20 mouse cellular contexts compared by ENCODE assay signal in genomic region chr2:180204501-180204900, GRCm38 (mm10). TPM values are rescaled to one million over a fixed set of nuclear protein-coding genes. Genes with fewer than 3 reads are reported as not detected.
DNase-seq lines count a peak whose midpoint lies in the region; ATAC-seq lines count a peak whose summit lies in the region.
"Had no signal": no experiment of that assay in that cellular context is flagged by ENCODE, and none has a peak within 500 bp of the region (broad histone marks: within the 10 kb centered on the region; RNA-seq: fewer than 3 reads in every experiment).

No protein-coding gene starts in this region.

- peak overlapping the region; percentile 61 for H3K27ac ChIP-seq in forebrain, embryonic 13.5 days
- no peak overlapping the region for H3K27ac ChIP-seq in forebrain, embryonic 14.5 days (ENCODE audit: low read depth, low read length)
- 0 out of 2 replicates have a peak overlapping the region, but pooled peaks have one; percentile 2 for H3K27ac ChIP-seq in neural tube, embryonic 12.5 days
- H3K27ac ChIP-seq in neural tube, embryonic 15.5 days (replicated peaks): peak overlapping the region; percentile 78; the same call in 1 of the 2 replicates
- H3K27ac ChIP-seq: kidney, postnatal 0 days; liver, embryonic 15.5 days had no signal

- WGBS in forebrain, embryonic 13.5 days: 91% methylated on average over 9 of the region's 9 CpGs
- WGBS in forebrain, embryonic 14.5 days: 91% methylated on average over 9 of the region's 9 CpGs
- WGBS in neural tube, embryonic 12.5 days: 89% methylated on average over 9 of the region's 9 CpGs
- WGBS in neural tube, embryonic 15.5 days: 89% methylated on average over 9 of the region's 9 CpGs

- no peaks in the 10 kb centered on the region for H3K9me3 ChIP-seq in forebrain, embryonic 13.5 days (replicated peaks)
- H3K9me3 ChIP-seq in forebrain, embryonic 14.5 days (replicated peaks; ENCODE audit: control insufficient read depth, low read length): no peaks in the 10 kb centered on the region
- no peaks in the 10 kb centered on the region for H3K9me3 ChIP-seq in neural tube, embryonic 12.5 days
- H3K9me3 ChIP-seq in neural tube, embryonic 15.5 days (replicated peaks): no peaks in the 10 kb centered on the region
- H3K9me3 ChIP-seq: liver, embryonic 15.5 days had no signal

- intact Hi-C loops in heart, postnatal 10 days (cut with DNase I): no loop called here

- H3K4me2 ChIP-seq in forebrain, embryonic 13.5 days: no peak overlapping the region
- H3K4me2 ChIP-seq in forebrain, embryonic 14.5 days (ENCODE audit: low read length): no peak overlapping the region
- no peak overlapping the region for H3K4me2 ChIP-seq in neural tube, embryonic 12.5 days (replicated peaks)
- H3K4me2 ChIP-seq in neural tube, embryonic 15.5 days: no peak overlapping the region
- H3K4me2 ChIP-seq: liver, embryonic 15.5 days had no signal

- DNase-seq in forebrain, embryonic 14.5 days (ENCODE audit: low spot score): no peak
- peak; percentile 69 to 72 for DNase-seq in heart, adult 9 months (ENCODE audit: low spot score in 2 of 2)
- DNase-seq in heart, postnatal 10 days: no peak
- DNase-seq in neural tube, embryonic 10.5 days (ENCODE audit: extremely low spot score, low spot score): no peak
- no peak for DNase-seq in liver
- DNase-seq: adrenal gland, postnatal 10 days; cerebellum, adult 18-20 months; cerebellum, postnatal 14 days; gastrocnemius, postnatal 25 days; kidney, adult 18-20 months; layer of hippocampus, adult 9-11 months; lung, postnatal 4 days; thymus, adult 18-20 months; thymus, postnatal 36 days had no signal

- H3K9ac ChIP-seq in forebrain, embryonic 13.5 days: no peak overlapping the region
- H3K9ac ChIP-seq in forebrain, embryonic 14.5 days (ENCODE audit: low read length): no peak overlapping the region
- no peak overlapping the region for H3K9ac ChIP-seq in neural tube, embryonic 12.5 days
- H3K9ac ChIP-seq in neural tube, embryonic 15.5 days (replicated peaks): no peak overlapping the region
- H3K9ac ChIP-seq: liver, embryonic 15.5 days had no signal

- no peaks in the 10 kb centered on the region for H3K27me3 ChIP-seq in forebrain, embryonic 13.5 days
- H3K27me3 ChIP-seq in forebrain, embryonic 14.5 days (replicated peaks; ENCODE audit: control insufficient read depth, insufficient read depth, low read length): no peaks in the 10 kb centered on the region
- no peaks in the 10 kb centered on the region for H3K27me3 ChIP-seq in neural tube, embryonic 12.5 days (replicated peaks)
- H3K27me3 ChIP-seq in neural tube, embryonic 15.5 days (replicated peaks): no peaks in the 10 kb centered on the region
- H3K27me3 ChIP-seq: liver, embryonic 15.5 days had no signal

- H3K4me3 ChIP-seq in forebrain, embryonic 13.5 days: no peak overlapping the region
- no peak overlapping the region for H3K4me3 ChIP-seq in forebrain, embryonic 14.5 days (ENCODE audit: low read depth, low read length)
- H3K4me3 ChIP-seq in neural tube, embryonic 12.5 days: no peak overlapping the region
- H3K4me3 ChIP-seq in neural tube, embryonic 15.5 days (replicated peaks): no peak overlapping the region
- H3K4me3 ChIP-seq: liver, embryonic 15.5 days had no signal

- H3K4me1 ChIP-seq in forebrain, embryonic 13.5 days: peaks cover 4% of the 10 kb centered on the region; the same call in 1 of the 2 replicates
- H3K4me1 ChIP-seq in forebrain, embryonic 14.5 days (ENCODE audit: control insufficient read depth, insufficient read depth, low read length): no peaks in the 10 kb centered on the region
- peaks cover 15% of the 10 kb centered on the region for H3K4me1 ChIP-seq in neural tube, embryonic 12.5 days
- H3K4me1 ChIP-seq in neural tube, embryonic 15.5 days: peaks cover 26% of the 10 kb centered on the region
- H3K4me1 ChIP-seq: liver, embryonic 15.5 days had no signal

- no peaks in the 10 kb centered on the region for H3K36me3 ChIP-seq in forebrain, embryonic 13.5 days (ENCODE audit: poor library complexity, severe bottlenecking)
- no peaks in the 10 kb centered on the region for H3K36me3 ChIP-seq in forebrain, embryonic 14.5 days (ENCODE audit: control insufficient read depth, insufficient read depth, low read length)
- no peaks in the 10 kb centered on the region for H3K36me3 ChIP-seq in neural tube, embryonic 12.5 days
- H3K36me3 ChIP-seq in neural tube, embryonic 15.5 days: no peaks in the 10 kb centered on the region
- H3K36me3 ChIP-seq: liver, embryonic 15.5 days had no signal

- no peak for ATAC-seq in forebrain, embryonic 13.5 days
- ATAC-seq in forebrain, embryonic 14.5 days: no peak
- no peak for ATAC-seq in neural tube, embryonic 12.5 days (ENCODE audit: low FRiP score, low read depth)
- ATAC-seq in neural tube, embryonic 15.5 days (ENCODE audit: low FRiP score): no peak
- ATAC-seq: inflammation-experienced regulatory T-cells, adult 6 months had no signal

RNA-seq across cellular contexts. Expression of gene Lama5, which starts 21.2 kb away (rescaled TPM):
- polyA plus RNA-seq in forebrain, embryonic 13.5 days (2015; fragmentation: Nextera tagmentation; extraction: Ambion mirVana): 3.4 and 5.0 TPM in 2 replicates
- polyA plus RNA-seq in forebrain, embryonic 14.5 days (2014; fragmentation: Nextera tagmentation; extraction: Ambion mirVana): 2.7 and 3.5 TPM in 2 replicates
- 10 to 100 TPM; 44.6 to 46.5 TPM for total RNA-seq in heart, postnatal 10 days (2021)
- polyA plus RNA-seq in neural tube, embryonic 12.5 days (2016; fragmentation: Nextera tagmentation; extraction: Ambion mirVana): 2.8 and 2.9 TPM in 2 replicates
- 1.2 and 4.4 TPM in 2 replicates for polyA plus RNA-seq in neural tube, embryonic 15.5 days (2015; fragmentation: Nextera tagmentation; extraction: Ambion mirVana)

RNA-seq across cellular contexts. Expression of gene Adrm1, which starts 33.2 kb away (rescaled TPM):
- 211 and 220 TPM in 2 replicates for polyA plus RNA-seq in forebrain, embryonic 13.5 days (2015; fragmentation: Nextera tagmentation; extraction: Ambion mirVana)
- polyA plus RNA-seq in forebrain, embryonic 14.5 days (2014; fragmentation: Nextera tagmentation; extraction: Ambion mirVana): 147 and 149 TPM in 2 replicates
- 10 to 100 TPM; 94.1 to 99.3 TPM for total RNA-seq in heart, postnatal 10 days (2021)
- polyA plus RNA-seq in neural tube, embryonic 12.5 days (2016; fragmentation: Nextera tagmentation; extraction: Ambion mirVana): 218 and 221 TPM in 2 replicates
- polyA plus RNA-seq in neural tube, embryonic 15.5 days (2015; fragmentation: Nextera tagmentation; extraction: Ambion mirVana): 196 and 203 TPM in 2 replicates

RNA-seq across cellular contexts. Expression of gene Rps21, which starts 52.7 kb away (rescaled TPM):
- polyA plus RNA-seq in forebrain, embryonic 13.5 days (2015; fragmentation: Nextera tagmentation; extraction: Ambion mirVana): 483 and 550 TPM in 2 replicates
- 376 and 523 TPM in 2 replicates for polyA plus RNA-seq in forebrain, embryonic 14.5 days (2014; fragmentation: Nextera tagmentation; extraction: Ambion mirVana)
- total RNA-seq in heart, postnatal 10 days (2021): 100 to 1,000 TPM; 575 to 597 TPM
- 430 and 468 TPM in 2 replicates for polyA plus RNA-seq in neural tube, embryonic 12.5 days (2016; fragmentation: Nextera tagmentation; extraction: Ambion mirVana)
- polyA plus RNA-seq in neural tube, embryonic 15.5 days (2015; fragmentation: Nextera tagmentation; extraction: Ambion mirVana): 382 and 405 TPM in 2 replicates

Comparison
In these comparisons a context has a peak if more than half of its experiments do, and no peak if none do; other contexts are left out.
1. DNase-seq: peak in heart, adult 9 months (2 of 2); none in forebrain, embryonic 14.5 days (single experiment), heart, postnatal 10 days (0 of 2), neural tube, embryonic 10.5 days (single experiment) and liver (single experiment).